Mouse (Mus musculus): ENCODE measurements at regions not wholly inside any gene's neighbourhood (a gene's known extent, or its start where the extent isn't known, plus 50 kb on each side); places are given as distances from the start of the nearest gene placed in this dataset.

DNA sequence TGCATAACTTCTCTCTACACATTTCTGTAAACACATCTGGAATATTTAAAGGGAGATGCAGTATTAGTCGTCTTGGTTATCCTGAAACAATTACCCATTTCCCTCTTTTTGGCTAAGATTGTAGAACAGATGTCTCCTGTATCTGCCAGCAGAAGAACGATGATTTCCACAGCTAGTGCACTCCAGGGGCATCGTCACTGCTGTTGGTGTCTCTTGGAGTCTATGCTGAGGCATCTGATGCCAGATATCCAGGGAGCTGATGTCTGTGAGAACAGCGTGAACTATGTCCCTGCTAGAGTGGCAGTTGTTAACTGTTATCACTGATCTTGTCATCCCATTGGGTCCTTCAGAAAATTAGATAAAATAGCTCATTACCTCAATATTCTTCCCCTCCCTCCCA lies 536.2 kb downstream of the Trhde start:
- no peak for DNase-seq (ENCODE audit: low spot score)

DNA sequence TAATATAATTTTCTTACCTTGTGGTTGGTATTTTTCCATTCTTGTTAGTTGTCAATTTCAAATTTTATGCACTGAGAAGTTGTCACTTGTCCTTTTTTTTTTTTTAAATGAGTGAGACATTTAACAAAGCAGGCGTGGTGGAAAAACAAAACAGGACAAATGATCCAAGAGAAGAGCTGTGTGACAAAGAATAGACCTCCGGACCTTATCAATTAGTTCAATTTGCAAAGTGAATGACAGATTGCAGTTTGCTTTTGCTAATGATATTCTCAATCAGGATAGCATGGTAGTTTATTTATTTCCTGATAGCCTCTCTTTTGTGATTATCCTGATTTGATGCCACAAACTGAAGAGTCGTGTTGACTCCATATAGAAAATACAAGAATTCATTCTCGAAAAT lies 560.5 kb downstream of the Trhde start:
- DNase-seq (ENCODE audit: low spot score), result no peak

DNA sequence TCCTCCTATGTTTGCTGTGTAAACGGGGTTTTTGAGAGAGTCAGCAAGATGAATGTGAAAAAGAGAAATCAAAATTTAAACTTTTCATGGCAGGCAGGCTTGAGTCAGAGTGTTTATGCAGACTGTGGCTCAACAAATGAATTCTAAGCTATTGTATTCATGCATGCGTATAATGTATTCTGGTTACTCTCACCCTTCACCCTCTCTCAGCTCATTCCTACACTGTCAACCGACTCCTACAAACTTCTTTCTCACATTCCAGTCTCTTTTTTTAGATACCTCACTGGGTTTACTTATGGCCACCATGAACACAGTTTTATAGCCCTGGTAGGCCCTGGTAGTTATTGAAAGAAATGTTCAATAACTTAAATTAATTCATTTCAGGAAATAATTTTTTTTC lies 574.5 kb downstream of the Trhde start:
- DNase-seq (ENCODE audit: low spot score), result no peak

DNA sequence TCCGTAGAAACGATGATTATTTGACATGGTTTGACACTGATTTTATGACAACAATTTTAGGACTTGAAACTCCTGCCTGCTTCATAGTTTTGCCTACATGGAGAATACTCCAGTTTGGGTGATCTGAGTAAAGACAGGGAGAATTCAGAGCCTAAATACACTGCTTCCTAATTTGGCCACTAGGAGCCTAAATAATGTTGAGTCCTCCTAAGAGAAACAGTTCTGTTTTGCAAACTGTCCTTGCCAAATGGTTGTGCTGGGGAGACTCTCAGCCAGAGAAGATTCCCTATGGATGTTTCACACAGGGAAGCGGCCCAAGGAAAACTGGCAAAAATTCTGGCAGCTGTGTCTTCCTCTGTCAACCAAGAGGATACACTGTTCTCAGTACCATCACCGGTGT lies 600.5 kb downstream of the Trhde start:
- DNase-seq (ENCODE audit: low spot score), result no peak

DNA sequence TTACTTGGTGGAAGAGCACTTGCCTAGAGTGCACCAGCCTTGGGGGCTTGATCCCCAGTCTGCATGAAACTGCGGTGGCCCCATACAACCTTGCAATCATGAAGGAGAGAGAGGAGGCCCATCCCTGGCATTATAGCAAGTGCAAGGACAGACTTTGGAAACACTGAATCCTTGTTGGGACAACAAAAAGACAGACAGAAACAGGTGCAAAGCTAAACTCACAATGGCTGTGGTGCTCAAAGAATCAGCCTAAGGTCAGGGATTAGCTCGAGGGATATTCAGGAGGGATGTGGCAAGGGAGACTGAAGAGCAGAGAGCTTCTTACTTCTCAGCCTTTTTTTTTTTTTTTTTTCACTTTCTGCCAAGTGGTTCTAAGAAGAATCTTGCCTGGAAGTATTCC lies 601.2 kb downstream of the Trhde start:
- no peak for DNase-seq (ENCODE audit: low spot score)

DNA sequence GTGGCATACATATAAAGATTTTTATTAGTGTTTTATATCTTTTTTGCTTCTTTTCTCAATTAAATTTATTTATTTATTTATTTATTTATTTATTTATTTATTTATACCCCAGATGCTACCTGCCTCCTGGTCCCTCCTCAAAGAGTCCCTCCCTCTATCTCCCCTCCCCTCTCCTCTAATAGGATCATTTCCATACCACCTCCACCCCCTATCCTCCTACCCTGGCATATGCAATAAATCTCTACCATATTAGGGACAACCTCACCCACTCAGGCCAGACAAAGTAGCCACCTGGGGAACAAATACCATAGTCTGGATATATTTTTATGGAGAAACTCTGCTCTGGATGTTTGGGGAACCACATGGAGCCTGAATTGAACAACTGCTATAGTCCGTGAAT lies 615.8 kb downstream of the Trhde start:
- no peak for DNase-seq (ENCODE audit: low spot score)

DNA sequence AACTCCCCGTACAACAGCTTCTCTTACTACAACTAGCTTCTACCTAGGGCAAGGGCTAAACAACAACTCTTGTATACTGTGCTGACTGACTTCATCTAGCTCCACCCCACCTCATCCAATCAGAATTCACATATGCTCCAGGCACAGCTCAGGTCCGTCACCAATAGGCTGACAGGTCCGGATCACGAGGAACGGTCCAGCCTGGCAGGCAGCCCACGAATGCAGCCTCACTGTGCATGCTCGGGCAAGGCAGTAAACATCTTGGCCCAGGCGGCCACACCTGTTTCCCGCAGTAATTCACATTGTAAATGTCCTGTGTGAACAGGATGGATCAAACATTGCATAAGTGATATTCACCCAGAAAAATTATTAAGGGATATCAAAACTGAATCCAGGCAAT lies 658.8 kb downstream of the Trhde start:
- DNase-seq (ENCODE audit: low spot score), result peak; percentile 64

DNA sequence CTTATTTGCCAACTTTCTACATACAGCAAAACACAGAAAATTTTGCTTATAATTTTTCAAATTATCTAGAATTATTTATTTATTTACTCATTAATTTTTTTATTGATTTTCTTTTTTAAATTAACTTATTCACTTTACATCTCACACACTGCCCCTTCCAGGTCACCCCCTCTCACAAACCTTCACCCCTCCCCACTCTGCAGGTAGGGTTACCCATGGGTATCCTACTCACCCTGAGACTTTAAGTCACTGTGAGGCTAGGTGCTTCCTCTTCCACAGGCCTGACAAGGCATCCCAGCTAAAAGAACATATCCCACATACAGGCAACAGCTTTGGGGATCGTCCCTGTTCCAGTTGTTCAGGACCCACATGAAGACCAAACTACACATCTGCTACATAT lies 664.2 kb downstream of the Trhde start:
- no peak for DNase-seq (ENCODE audit: low spot score)

DNA sequence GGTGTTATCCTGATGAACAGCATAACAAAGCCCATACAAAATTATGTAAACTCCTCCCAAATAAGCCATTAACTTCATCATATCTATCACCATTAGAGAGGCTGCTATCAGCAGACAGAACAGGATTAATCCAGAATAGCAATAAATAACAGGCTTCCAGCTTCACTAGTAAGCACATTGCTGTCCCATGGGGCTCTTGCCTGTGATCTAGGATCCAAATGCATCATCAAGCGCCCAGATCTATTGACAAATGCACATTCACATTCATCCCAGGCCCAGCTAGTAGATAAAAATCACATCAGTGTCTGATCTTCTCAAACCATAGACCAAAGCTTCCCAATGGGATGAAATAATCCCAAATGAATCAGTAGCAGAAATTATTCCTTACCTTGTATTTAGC lies 665.0 kb downstream of the Trhde start:
- no peak for DNase-seq (ENCODE audit: low spot score)

All from urinary bladder, postnatal 14 days (tissue).